Mouse (Mus musculus) midbrain, embryonic 15.5 days (tissue): Measurements from ENCODE around the gene Mboat2. TPM values are rescaled to one million over a fixed set of nuclear protein-coding genes. Genes with fewer than 3 reads are reported as not detected.

ENCODE experiments used
- ATAC-seq: fragments of 200-750 bp; cut with Nextera tagmentation; replicated peaks from 2 replicates; pipeline ENCODE4 v1.8.0; 2017; ENCODE audit warnings: moderate TSS enrichment
- H3K27ac ChIP-seq: fragments of 300-500 bp; sonication (generic); 2 replicates; pipeline ENCODE4 v1.5.1; 2015; ENCODE audit warnings: mild to moderate bottlenecking, inconsistent platforms
- H3K27me3 ChIP-seq: fragments of 300-500 bp; sonication (generic); replicated peaks from 2 replicates; pipeline ENCODE4 v1.6.1; 2015; ENCODE audit warnings: inconsistent platforms
- H3K36me3 ChIP-seq: fragments of 300-500 bp; sonication (generic); replicated peaks from 2 replicates; pipeline ENCODE4 v1.6.1; 2015; ENCODE audit warnings: inconsistent platforms
- H3K4me1 ChIP-seq: fragments of 300-500 bp; sonication (generic); 2 replicates; pipeline ENCODE4 v1.6.1; 2015; ENCODE audit warnings: inconsistent platforms
- H3K4me2 ChIP-seq: fragments of 300-500 bp; sonication (generic); 2 replicates; pipeline ENCODE4 v1.6.1; 2015; ENCODE audit warnings: inconsistent platforms, mild to moderate bottlenecking, moderate library complexity
- H3K4me3 ChIP-seq: fragments of 300-500 bp; sonication (generic); 2 replicates; pipeline ENCODE4 v1.5.1; 2015; ENCODE audit warnings: mild to moderate bottlenecking, inconsistent platforms
- H3K9ac ChIP-seq: fragments of 300-500 bp; sonication (generic); 2 replicates; pipeline ENCODE4 v1.6.1; 2015; ENCODE audit warnings: mild to moderate bottlenecking, inconsistent platforms
- H3K9me3 ChIP-seq: fragments of 300-500 bp; sonication (generic); 2 replicates; pipeline ENCODE4 v1.6.1; 2016; ENCODE audit warnings: inconsistent platforms
- whole genome bisulfite sequencing: fragments of 180-500 bp; shearing (Covaris S2); methylation state at CpG from one replicate; pipeline ENCODE4 v1.1.7; 2015; ENCODE audit warnings: mixed read lengths; 5-methylcytosine and 5-hydroxymethylcytosine counted together
- polyA plus RNA-seq: library from polyadenylated mRNA; unstranded; fragments of >200 nt; fragmentation: Nextera tagmentation; extraction: Ambion mirVana; gene quantifications from 2 replicates; pipeline ENCODE4 v1.2.1, GENCODE M21; 2015

The Mboat2 gene
- polyA plus RNA-seq, 1 experiment from 2014 or later: 71.5 TPM

DNA sequence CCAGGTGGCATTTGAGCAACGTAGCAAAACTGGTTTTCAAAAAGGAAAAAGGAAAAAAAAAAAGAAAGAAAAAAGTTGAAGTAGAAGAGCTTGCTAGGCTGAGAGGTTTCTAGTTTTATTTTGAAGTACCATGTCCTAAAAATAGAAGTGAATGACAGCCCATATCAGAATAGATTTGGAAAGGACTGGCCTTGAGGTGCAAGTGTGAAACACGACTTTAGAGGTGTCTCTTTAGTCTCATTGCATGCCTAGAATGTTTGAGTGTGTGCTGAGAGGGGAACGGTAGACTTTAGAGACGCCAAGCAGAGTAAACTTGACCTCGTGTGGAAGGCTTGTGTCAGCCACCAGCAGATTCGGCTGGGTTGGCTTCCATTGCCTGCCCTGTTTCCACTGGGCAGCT, 81.5 kb downstream of the Mboat2 start:
- Histone ChIP-seq H3K9me3 (no peaks in the 10 kb centered on the region), H3K9ac (no peak overlapping the region)
- WGBS: 79% methylated on average over 6 of the region's 6 CpGs

DNA sequence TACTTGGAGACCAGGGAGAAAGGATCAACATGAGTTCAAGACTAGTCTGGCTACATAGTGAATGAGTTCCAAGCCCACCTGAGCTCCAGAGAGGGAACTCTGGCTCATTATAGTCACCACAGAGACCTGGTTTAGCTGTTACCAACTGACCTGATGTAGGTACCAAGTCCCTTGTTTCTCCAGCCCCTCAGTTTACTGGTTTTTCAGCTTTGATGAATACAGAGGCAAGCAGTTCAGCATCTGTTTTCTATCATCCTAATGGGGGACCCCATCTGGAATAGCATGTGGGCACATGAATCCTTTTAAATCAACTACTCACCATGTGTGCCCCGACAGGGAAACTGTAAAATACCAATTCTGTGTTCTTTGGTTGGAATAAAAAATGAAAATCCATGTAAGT, 82.2 kb downstream of the Mboat2 start:
- 97% methylated on average over 1 of the region's 1 CpGs for WGBS
- no peak for ATAC-seq

More for the DNA sequence above, 81.5 kb downstream of the Mboat2 start:
- Histone ChIP-seq H3K4me2 (no peak overlapping the region), H3K27ac (no peak overlapping the region), H3K36me3 (peaks cover 7% of the 10 kb centered on the region; the same call in 1 of the 2 replicates), H3K4me1 (no peaks in the 10 kb centered on the region), H3K27me3 (no peaks in the 10 kb centered on the region), H3K4me3 (no peak overlapping the region)
- ATAC-seq: no peak

DNA sequence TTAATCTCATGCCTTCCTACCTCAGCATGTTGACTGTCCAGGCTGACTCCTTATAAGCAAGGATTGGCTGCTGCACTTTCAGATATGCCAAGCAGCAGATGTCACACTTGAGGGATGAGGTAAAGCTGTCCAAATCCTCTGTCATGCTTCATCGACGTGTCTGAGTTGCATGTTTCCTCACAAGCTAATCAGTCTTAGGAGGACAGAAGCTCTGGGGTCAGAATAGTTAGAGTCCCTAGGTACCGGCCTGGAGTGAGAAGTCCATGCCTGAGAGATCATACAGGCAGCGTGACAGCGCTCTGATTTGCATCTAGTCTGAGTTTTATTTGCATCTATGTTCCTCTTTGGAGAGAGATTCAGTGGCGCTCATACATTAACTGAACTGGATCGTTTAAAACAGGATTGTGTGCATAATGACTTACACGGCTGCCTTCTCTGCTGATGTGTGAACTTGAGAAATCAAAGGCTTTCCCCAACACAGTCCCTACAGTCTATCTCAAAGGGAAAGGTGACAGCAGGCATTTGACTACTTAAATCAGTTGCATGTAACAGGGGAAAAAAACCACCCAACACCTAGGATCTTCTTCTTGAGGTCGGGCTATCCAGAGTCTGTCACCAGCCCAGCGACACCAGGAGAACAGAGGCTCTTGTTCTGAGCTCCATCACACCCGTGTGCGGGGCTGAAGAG, 88.0 kb downstream of the Mboat2 start:
- no peaks in the 10 kb centered on the region; the same call in 1 of the 2 replicates for H3K36me3 ChIP-seq
- H3K4me2 ChIP-seq: no peak overlapping the region
- no peaks in the 10 kb centered on the region for H3K27me3 ChIP-seq
- WGBS: 43% methylated on average over 12 of the region's 12 CpGs
- no peaks in the 10 kb centered on the region for H3K9me3 ChIP-seq
- peak overlapping the region; percentile 14; the same call in 1 of the 2 replicates for H3K27ac ChIP-seq
- ATAC-seq: peak; percentile 56; the same call in 1 of the 2 replicates
- H3K4me1 ChIP-seq: peaks cover 7% of the 10 kb centered on the region
- no peak overlapping the region for H3K9ac ChIP-seq
- no peak overlapping the region for H3K4me3 ChIP-seq

More for the DNA sequence above, 82.2 kb downstream of the Mboat2 start:
- Histone ChIP-seq H3K4me1 (no peaks in the 10 kb centered on the region), H3K27ac (no peak overlapping the region), H3K4me3 (no peak overlapping the region), H3K4me2 (no peak overlapping the region), H3K36me3 (peaks cover 7% of the 10 kb centered on the region; the same call in 1 of the 2 replicates), H3K27me3 (no peaks in the 10 kb centered on the region), H3K9ac (no peak overlapping the region), H3K9me3 (no peaks in the 10 kb centered on the region)

DNA sequence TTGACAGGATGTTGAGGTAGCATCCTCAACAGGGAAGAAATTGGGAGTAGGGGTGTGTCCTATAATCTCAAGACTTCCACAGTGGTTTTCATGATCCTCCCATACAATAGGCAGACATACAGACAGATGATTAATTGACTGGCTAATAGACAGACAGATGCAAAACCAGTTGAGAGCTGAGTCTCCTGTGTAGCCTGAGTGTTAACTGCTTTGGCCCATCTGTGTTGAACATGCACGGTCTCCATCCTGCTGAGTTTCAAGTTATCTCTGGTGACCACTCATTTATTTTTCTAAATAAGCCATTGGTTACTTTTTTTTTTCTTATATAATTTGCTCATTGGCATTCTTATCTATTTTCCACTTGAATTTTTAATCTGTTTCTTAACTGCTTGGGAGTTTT, 90.2 kb downstream of the Mboat2 start:
- 78% methylated on average over 1 of the region's 1 CpGs for WGBS
- Histone ChIP-seq H3K27ac (no peak overlapping the region), H3K27me3 (no peaks in the 10 kb centered on the region), H3K36me3 (no peaks in the 10 kb centered on the region; the same call in 1 of the 2 replicates), H3K9me3 (no peaks in the 10 kb centered on the region), H3K9ac (no peak overlapping the region), H3K4me3 (no peak overlapping the region), H3K4me1 (peaks cover 10% of the 10 kb centered on the region), H3K4me2 (no peak overlapping the region)
- ATAC-seq: no peak

DNA sequence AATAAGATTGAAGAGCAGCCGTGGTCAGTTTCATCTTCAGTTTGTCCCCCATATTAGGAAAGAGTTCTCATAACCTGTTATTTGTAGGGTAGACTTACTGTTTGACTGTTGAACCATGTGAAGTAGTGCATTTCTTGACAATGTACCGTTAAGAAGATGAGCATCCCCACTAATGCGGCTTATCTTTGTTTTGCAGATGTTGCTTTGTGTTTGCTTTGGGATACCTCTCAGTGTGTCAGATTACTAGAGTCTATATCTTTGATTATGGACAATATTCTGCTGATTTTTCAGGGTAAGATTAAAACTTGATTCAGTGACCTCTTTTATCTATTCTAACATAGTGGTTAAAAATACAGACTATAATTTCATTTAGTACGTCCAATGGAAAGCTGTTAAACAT, 93.3 kb downstream of the Mboat2 start:
- H3K4me1 ChIP-seq: peaks cover 22% of the 10 kb centered on the region
- ATAC-seq: no peak
- H3K4me3 ChIP-seq: no peak overlapping the region
- no peaks in the 10 kb centered on the region for H3K36me3 ChIP-seq
- H3K27me3 ChIP-seq: no peaks in the 10 kb centered on the region
- H3K9ac ChIP-seq: no peak overlapping the region
- no peak overlapping the region for H3K27ac ChIP-seq
- no peak overlapping the region for H3K4me2 ChIP-seq
- no peaks in the 10 kb centered on the region for H3K9me3 ChIP-seq
- WGBS: 76% methylated on average over 4 of the region's 4 CpGs

DNA sequence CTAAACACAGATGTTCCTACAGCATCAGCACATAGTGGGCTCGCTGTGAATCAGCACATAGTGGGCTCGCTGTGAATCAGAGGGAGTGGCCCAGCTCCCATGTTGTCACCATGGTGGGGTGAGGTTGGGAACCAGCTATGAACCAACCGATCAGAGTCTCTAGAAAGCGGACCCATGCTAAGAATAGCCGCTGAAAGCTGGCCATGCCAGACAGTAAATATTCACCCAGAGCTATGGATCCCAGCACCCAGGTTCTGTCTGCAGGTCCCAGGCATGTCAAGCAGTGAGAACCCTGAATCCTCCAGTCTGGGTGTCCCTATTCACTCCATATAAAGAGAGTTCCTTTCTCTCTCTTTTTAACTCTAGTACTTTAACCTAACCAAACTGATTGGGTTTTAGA, 94.6 kb downstream of the Mboat2 start:
- no peak overlapping the region for H3K4me2 ChIP-seq
- 88% methylated on average over 5 of the region's 5 CpGs for WGBS
- peaks cover 21% of the 10 kb centered on the region for H3K4me1 ChIP-seq
- no peak for ATAC-seq
- no peaks in the 10 kb centered on the region for H3K27me3 ChIP-seq
- no peaks in the 10 kb centered on the region for H3K9me3 ChIP-seq
- H3K9ac ChIP-seq: no peak overlapping the region
- no peak overlapping the region for H3K27ac ChIP-seq
- no peak overlapping the region for H3K4me3 ChIP-seq
- H3K36me3 ChIP-seq: no peaks in the 10 kb centered on the region

DNA sequence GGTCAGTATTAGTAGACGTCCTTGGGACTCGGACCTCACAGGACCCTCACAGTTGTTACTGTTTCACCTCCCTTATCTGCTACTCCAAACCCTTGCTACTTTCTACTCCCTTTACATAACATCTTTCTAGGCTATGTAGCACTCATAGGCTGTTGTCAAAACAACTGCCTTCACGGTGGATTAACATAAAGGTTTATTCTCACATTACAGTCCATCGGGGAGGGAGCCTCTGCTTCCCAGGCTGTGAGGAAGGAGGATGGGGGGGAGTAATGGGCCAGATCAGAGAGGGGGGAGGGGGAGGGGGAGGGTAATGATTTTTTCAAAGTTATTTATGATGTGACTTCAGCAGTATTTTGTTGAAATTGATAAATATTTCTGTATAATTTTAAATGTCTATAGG, 95.0 kb downstream of the Mboat2 start:
- 38% methylated on average over 4 of the region's 4 CpGs for WGBS

DNA sequence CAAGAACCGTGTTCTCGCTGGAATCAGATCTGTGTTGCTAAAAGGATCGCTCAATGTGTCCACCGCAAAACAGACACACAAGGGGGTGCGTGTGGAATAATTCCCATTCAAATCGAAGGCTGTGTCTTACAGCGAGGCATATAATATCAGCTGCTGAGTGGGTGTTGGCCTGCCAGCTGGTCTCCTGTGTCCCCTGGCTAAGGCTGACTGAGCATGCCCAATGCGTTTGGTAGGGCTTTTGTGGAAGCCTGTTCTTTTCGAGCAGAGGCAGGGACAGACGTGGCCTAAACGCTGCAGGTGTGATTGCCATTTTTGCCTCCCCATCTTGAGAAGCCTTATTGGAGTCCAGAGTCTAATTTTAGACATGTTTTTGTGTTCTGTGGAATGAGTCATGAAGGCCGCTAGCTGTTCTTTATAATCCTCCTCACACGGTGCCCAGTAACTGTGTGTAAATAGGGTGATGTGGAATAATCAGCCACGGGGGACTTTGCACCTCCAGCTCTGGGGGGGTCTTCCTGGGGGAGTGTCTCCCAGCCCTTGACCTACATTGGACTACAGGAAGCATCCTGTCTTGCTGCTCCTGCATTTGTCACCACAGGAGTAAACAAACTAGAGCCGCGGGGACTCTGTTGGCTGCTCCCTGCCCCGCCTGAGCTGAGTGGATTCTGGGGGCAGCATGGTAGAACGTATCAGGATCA, 97.5 kb downstream of the Mboat2 start:
- no peak overlapping the region for H3K4me3 ChIP-seq
- H3K36me3 ChIP-seq: no peaks in the 10 kb centered on the region
- H3K4me1 ChIP-seq: peaks cover 30% of the 10 kb centered on the region
- WGBS: 44% methylated on average over 18 of the region's 18 CpGs
- no peak overlapping the region for H3K9ac ChIP-seq
- no peaks in the 10 kb centered on the region for H3K27me3 ChIP-seq
- H3K27ac ChIP-seq: peak overlapping the region; percentile 54
- no peaks in the 10 kb centered on the region for H3K9me3 ChIP-seq
- H3K4me2 ChIP-seq: no peak overlapping the region
- peak; percentile 60 for ATAC-seq

More for the DNA sequence above, 95.0 kb downstream of the Mboat2 start:
- no peaks in the 10 kb centered on the region for H3K27me3 ChIP-seq
- H3K36me3 ChIP-seq: no peaks in the 10 kb centered on the region
- no peak overlapping the region for H3K27ac ChIP-seq
- no peak overlapping the region for H3K4me3 ChIP-seq
- peaks cover 21% of the 10 kb centered on the region for H3K4me1 ChIP-seq
- H3K9ac ChIP-seq: no peak overlapping the region
- no peaks in the 10 kb centered on the region for H3K9me3 ChIP-seq
- H3K4me2 ChIP-seq: no peak overlapping the region
- ATAC-seq: no peak

DNA sequence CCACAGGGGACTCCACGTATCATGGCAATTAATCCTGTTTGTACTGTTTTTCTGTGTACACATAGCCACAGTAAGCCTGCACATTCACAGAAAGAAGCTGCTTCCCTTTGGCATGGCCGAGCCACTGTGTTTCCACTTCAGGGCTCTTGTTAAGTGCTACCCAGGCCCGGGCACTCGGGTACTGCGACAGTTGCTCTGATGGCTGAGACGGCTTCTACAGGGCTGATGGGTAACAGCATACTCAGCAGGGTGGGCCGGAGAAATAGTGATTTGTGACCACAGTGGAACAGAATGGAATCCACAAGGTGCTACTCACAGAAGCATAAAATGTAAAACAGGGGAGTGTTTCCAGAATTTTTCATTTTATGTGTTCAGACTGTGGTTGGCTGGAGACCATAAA, 98.4 kb downstream of the Mboat2 start:
- Histone ChIP-seq H3K36me3 (no peaks in the 10 kb centered on the region), H3K4me2 (no peak overlapping the region), H3K27ac (peak overlapping the region; percentile 54), H3K4me1 (peaks cover 38% of the 10 kb centered on the region), H3K27me3 (no peaks in the 10 kb centered on the region), H3K9ac (0 out of 2 replicates have a peak overlapping the region, but pooled peaks have one; percentile 7), H3K9me3 (no peaks in the 10 kb centered on the region), H3K4me3 (no peak overlapping the region)
- 57% methylated on average over 7 of the region's 7 CpGs for WGBS
- peak; percentile 35; the same call in 1 of the 2 replicates for ATAC-seq

DNA sequence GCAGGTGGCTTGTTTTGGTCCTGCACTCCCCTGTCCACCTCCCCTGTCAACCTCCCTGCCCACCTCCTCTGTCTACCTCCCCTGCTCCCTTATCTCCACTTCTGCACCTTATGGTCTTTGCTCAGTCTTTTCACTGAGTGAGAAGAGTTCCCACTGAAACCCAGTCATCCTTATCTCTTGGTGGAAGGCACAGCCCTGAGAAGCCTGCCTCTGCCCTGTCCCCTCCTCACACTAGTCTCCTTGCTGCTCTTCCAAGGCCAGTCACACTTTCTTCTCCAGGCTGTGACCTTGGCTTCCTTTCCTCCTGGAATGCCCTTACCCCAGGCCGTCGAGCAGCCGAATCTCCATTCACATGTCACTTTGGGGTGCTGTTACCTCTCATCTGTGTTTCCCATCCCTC, 100.1 kb downstream of the Mboat2 start:
- no peak overlapping the region for H3K4me3 ChIP-seq
- H3K4me2 ChIP-seq: no peak overlapping the region
- no peaks in the 10 kb centered on the region for H3K27me3 ChIP-seq
- H3K9me3 ChIP-seq: no peaks in the 10 kb centered on the region
- H3K4me1 ChIP-seq: peaks cover 36% of the 10 kb centered on the region
- no peak overlapping the region for H3K27ac ChIP-seq
- no peak overlapping the region for H3K9ac ChIP-seq
- 84% methylated on average over 3 of the region's 3 CpGs for WGBS
- H3K36me3 ChIP-seq: no peaks in the 10 kb centered on the region
- no peak for ATAC-seq

DNA sequence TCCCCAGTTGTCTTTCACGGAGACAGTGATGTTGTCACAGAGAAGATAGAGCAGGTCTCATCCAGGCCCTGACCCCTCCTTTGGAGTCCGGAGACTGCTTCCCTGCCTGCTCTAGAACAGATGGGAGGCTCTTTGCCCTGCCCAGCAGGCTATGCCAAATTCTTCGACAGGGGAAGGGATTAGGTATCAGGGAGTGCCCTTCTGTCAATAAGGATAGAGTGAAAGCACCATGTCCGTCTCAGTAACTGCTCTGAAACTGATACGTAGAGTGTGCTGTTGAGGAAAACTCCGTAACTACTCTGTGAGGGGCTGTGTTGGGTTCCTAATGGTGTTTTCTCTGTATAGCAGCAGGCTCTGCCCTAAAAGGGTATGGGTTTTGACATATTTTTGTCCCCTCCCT, 101.4 kb downstream of the Mboat2 start:
- Histone ChIP-seq H3K36me3 (no peaks in the 10 kb centered on the region), H3K27ac (no peak overlapping the region)
- no peak for ATAC-seq

DNA sequence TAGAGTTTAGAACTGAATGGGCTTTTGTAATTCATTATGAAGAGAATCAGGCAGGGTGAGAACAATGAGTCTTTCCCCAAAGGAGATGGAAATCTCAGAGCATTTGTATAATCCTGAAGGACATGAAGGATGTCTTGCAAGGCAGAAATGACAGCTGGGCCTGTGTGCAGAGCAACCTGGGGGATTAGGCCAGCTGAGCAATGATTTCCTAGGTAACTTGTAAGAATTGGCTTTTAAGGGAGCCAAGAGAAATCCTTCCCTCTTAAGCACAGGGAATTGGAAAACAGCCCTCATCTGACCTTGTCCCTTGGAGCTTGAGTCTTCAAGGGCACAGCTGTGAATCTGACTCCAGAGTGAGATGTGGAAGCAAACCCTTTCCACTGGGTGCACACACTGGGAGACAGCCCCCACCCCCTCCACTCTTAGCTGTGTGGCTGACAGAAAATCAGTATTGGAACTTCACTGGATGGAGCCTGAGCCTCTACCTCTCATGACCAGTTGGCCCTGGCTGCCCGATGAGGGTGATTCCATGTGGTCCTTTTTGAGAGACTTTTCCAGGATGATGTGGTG, 102.6 kb downstream of the Mboat2 start:
- Histone ChIP-seq H3K27ac (peak overlapping the region; percentile 43), H3K4me2 (no peak overlapping the region), H3K9ac (no peak overlapping the region), H3K4me1 (peaks cover 28% of the 10 kb centered on the region), H3K36me3 (no peaks in the 10 kb centered on the region), H3K9me3 (no peaks in the 10 kb centered on the region), H3K27me3 (no peaks in the 10 kb centered on the region), H3K4me3 (no peak overlapping the region)
- 83% methylated on average over 1 of the region's 1 CpGs for WGBS
- ATAC-seq: peak; percentile 45; the same call in 1 of the 2 replicates

More for the DNA sequence above, 101.4 kb downstream of the Mboat2 start:
- 46% methylated on average over 6 of the region's 6 CpGs for WGBS
- Histone ChIP-seq H3K9me3 (no peaks in the 10 kb centered on the region), H3K4me3 (no peak overlapping the region), H3K4me2 (no peak overlapping the region), H3K27me3 (no peaks in the 10 kb centered on the region), H3K9ac (no peak overlapping the region), H3K4me1 (peaks cover 36% of the 10 kb centered on the region)
